Mouse (Mus musculus): ENCODE data around the gene Hps1. TPM values are rescaled to one million over a fixed set of nuclear protein-coding genes. Genes with fewer than 3 reads are reported as not detected.
"Not testable (repeated sequence)": the region's sequence is repeated elsewhere in the genome, so short reads cannot be mapped to it uniquely, and the experiment has no call there.

Gene Hps1
- total RNA-seq (2021): 18.9 and 19.8 TPM in 2 replicates
- long read RNA-seq, experiment 1, transcript Hps1-208 (20 exons, 2,847 nt): major isoform, 20 of 41 reads
- long read RNA-seq, experiment 1, partial matches to known transcripts: 6 of 41 reads
- long read RNA-seq, experiment 1, other reads (novel, unspliced or antisense): 15 of 41 reads
- long read RNA-seq, experiment 2, full-length matches to known transcripts: 15 of 26 reads
- long read RNA-seq, experiment 2, partial matches to known transcripts: 3 of 26 reads
- long read RNA-seq, experiment 2, other reads (novel, unspliced or antisense): 8 of 26 reads

DNA sequence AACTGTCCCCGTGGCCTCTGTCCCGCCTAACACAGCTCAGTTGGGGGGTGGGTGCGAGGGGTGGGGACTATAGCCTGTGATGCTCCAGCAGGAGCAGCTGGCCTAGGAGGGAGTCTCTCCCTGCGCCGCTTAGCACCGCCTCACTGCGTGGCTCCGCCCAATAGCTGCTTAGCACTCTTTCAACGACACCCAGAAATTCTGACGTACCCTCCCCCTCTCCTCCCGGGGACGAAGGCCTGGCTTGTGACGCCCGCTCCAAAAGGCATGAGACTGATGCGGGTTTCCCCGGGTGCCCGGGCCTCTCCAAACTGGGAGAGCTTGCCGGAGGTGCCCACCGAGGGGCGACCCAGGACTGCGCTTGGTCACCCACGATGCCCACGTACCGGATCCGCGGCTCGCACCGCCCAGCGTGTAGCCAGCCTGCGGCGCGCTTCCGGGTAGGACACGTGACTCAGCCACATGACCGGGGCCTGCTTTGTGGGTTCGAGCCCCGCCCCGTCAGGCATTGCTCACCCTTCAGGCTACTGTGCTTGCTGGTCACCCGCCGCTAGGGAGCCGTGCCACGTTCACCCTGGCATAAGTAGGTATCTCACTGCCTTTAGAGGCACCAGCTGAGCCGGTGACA, at the start of gene Hps1:
TSS of gene Hps1 (minus strand) at position 448 of the 625 bp plus-strand sequence.
- peak; percentile 93 for DNase-seq

DNA sequence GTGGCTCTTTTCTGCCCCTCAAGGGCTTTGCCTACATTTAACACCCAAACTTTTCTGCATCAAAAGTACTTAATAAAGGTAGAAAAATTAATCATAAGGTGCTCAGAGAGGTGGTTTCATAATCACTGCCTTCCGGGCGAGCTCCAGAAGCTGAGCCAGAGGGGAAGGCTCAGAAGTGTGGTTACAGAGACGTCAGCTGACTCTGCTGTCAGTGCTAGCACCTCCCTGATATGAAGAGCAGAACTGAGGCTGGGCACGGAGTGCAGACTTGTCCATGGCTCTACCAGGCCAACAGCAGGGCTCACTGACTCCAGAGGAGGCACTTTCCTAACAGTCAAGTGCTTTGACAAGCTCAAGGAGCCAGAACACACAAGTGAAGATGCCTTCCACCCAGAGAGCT, 49.4 kb upstream of the Hps1 start:
- DNase-seq: no peak

DNA sequence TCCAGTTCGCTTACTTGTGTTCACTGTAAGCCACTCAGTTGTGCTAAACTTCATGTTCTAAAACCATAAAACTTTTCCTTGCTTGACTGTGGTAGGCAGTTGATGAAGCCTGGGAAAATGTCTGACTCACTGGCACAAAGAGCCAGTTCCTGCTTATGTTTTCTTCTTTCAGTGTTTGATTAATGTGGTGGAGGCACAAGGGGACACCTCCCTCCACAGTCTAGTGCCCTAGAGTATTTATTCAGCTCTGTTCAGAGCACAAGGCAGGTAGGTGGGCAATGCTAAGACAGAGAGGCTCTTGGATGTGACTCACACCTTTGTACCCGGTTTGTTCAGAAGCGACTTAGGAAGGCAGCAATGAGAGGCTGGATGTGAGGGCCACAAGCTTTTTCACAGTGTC, 48.1 kb upstream of the Hps1 start:
- DNase-seq: no peak

DNA sequence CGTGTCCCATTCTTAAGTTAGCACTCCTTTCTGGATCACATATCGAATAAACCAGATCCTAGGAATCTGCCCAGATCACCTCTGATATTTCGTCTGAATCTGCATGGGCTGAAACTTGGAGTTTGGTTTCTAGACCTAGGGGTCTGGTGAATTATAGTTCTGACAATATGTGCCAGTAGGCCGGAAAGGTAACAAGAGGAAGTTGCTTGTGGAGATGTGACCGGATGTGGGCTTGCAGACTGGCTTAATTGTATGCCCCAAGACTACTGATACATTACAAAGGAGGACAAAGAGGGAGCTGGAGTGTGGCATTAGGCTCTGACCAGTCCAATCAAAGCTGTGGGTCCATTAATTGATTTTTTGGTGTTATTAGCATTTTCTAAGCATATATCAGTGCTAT, 40.3 kb upstream of the Hps1 start:
- no peak for DNase-seq

DNA sequence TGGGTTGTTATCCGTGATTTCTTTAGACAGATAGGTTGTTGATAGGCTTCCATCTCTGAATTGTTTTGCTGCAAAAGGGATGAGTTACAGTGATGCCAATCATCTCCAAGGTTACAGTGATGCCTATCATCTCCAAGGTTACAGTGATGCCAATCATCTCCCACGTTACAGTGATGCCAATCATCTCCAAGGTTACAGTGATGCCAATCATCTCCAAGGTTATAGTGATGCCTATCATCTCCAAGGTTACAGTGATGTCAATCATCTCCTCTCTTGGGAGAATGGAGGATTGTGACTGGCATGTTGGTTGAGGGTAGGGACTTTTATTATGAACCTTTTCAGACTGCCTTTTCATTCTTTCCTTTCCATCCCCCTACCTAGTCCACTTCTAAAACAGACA, 38.0 kb upstream of the Hps1 start:
- DNase-seq: no peak

DNA sequence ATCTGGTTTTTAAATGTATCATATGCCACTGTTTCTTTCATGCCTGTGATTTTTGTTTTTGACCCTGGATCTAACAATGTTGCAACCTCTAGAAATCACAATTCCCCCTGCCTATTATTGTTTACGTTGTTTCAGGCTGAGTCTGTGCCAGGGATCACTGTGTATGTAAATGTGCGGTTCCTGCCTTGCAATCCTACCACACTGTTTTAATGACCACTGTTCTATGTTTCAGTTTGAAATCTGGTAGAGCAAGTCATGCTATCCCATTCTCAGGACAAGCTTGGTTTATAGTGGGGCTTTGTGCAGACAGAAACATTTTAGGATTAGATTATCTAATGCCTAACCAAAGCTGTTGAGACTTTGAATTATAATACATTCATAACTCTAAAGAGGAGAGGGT, 36.5 kb upstream of the Hps1 start:
- no peak for DNase-seq

DNA sequence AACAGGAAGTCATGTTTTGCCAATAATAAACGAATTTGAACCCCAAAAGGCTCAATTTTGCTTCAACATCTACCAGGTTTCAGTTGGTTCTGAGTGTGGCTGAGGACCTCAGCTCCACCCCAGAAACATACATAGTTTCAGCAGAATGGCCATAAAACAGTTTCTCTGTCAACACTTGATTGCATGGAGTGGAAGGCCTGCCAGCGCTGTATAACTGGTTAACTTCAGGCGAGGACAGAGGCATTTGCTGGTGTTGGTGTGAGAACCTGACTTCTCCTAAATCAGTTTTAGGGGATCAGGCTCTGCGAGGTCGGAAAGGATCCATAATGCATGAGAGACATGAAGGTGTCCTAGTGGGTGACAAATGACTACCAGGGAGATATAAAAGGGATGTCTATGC, 30.4 kb upstream of the Hps1 start:
- no peak for DNase-seq

DNA sequence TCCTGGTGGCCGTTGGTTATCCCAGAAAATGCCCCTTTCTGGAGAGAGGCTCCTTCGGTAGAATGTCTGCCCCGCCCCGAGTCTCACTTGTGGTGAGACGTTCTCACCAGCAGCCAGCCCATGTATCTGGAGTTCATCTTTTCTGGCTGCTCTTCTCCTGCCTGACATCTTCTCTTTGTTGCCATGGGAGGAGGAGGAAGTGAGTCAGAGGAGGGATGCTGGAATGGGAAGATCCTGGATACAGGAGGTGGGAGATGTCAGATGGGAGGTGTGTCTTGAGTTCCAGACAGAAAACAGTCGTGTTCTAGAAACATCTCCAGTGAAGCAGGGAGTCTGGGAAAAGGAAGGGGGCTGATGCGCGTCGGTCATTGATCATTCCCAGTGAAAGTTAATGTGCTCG, 29.7 kb upstream of the Hps1 start:
- DNase-seq: no peak

DNA sequence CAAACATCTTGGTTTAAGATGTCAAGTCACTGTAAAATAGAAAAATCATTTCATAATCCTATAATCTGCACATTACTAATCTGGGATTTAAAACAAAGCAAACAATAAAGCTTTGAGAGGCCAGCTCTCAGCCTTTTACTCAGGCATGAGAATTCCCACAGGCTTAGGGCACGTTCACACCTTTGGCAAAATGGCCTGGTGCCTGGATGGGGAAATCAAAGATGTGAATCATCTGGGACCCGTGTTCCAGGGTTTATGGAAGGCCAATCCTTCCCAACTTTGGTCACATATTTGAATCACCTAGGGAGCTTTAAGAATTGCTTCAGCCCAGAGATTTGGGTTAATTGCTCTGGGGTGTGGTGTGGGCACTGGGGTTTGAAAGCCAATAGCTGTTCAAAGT, 18.1 kb upstream of the Hps1 start:
- DNase-seq: peak; percentile 31

DNA sequence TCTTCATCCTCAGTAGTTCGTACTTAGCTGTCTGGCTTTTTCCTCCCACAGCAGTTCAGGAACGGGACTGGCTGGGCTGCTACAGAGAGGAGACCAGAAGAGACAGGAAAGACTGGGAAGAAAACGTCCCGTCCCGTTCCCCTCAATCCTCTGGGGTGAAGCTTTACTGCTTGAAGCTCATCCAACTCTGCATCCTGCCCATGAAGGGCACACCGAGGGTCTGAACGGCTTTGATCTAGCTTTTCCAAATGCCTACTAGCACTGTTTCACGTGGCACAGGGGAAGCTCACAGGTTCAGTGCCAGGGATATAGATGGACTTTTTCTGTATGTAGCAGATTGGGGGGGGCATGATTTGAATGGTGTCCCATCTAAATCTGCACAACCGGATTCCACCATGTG, 16.0 kb upstream of the Hps1 start:
- DNase-seq: no peak

DNA sequence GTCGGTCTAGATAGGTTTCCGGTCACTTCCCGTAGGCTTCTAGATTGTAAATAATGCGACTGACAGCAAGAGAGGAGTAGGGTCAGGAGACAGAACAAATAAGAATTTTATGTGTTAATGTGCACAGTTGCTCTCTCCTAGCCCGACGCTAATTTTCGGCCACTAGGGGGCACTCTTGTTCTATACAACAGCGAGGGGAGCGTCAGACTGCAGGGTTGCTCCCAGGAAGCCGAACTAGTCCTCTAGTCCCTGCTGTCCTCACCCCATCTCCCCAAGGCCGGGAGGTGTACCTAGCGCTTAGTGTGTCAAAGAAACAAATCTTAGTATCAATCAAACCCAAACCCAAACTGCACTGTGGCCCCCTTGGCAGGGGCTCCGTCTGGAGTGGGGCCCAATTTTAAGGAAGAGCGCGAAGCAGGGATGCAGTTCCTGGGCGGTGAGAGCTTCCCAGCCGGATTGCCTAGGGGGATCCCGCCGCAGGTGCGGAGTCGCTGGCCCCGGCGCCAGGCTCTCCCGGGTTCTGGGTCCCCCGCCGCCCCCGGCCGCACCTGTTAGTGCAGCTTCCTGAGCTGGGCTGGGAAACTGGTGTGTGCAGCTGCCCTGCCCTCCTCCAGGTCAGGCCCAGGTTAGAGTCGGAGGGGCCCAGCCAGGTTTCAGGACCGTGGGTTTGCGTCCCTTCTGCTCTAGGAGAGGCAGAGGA, 15.3 kb upstream of the Hps1 start:
- peak; percentile 92 for DNase-seq

DNA sequence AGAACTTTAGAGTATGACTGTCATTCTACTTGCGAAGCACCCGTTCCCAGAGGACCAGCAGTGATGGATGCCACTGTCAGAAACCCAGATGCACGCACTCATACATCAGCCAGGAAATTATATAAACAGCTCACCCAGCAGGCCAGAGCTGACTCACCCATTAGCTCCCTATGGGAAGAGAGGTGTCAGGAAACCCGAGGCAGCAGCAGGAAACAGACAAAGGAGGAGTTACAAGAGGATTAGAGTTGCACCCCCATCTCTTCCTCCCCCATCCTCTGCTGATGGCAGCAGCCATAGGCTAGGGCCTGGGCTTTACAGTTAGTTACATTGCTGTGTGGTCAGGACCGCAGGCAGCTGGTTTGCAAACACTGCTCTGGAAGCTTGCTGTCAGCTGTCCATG, 8.5 kb upstream of the Hps1 start:
- DNase-seq: no peak

DNA sequence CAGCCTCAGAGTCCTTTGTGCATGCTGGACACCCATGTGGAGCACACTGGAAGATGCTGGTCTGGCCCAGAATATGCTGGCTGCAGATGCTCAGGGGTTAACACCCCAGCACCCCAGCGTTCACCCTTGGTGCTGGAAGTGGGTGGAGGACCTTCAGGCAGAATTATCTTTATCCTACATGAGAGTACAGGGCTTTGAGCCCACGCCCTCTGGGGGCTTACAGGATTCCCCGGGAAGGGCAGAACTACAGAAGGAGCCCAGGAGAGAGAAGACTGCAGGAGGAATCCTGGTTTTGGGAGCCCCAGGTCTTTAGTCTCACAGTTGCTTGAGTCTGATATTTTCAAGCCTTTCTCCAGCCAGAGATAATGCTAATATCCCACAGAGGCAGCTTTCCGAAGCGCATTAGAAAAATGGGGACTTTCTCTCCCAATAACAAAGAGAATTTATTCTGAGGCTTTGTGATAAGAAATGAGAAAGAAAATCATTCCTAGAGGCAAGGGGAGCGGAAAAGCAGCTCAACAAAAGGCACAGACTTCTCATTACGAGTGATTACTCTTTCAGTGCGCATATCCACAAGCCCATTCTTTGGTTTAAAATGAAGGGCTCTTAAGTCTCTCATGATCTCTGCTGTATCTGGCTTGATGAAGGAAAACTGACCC, 5.9 kb upstream of the Hps1 start:
- DNase-seq: no peak

DNA sequence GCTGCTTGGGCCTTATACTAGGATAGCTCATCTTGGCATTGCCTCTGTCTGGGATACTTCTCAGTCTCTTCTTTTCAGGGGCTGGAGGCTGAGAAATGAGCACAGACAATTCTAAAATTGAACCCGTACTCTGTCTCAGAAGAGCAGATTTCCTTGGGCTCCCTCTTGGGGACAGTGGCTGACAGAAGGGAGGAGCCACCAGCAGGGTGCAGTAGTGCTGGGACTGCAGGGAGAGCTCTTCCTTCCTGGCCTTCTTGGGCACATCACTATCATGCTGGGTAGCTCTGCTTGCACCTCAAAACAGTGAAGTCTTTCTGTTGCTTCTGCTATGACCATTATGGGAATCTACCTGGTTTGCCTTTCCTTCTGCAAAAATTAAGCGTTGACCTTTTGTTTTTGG, 5.4 kb upstream of the Hps1 start:
- DNase-seq: no peak

DNA sequence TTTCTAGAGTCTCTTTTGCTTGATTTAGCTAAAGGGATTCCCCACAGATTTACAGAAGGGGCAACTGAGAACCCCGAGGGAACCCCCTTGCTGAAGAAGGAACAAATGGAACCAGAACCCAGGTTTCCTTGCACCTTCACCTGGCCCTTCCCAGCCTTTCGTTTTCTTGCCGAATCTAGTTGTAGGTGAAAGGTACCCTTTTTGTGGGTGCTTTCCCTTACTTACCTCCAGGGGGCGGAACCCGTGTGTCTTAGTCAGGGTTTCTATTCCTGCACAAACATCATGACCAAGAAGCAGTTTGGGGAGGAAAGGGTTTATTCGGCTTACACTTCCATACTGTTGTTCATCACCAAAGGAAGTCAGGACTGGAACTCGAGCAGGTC, 369 bp upstream of the Hps1 start:
- DNase-seq: not testable (repeated sequence)

DNA sequence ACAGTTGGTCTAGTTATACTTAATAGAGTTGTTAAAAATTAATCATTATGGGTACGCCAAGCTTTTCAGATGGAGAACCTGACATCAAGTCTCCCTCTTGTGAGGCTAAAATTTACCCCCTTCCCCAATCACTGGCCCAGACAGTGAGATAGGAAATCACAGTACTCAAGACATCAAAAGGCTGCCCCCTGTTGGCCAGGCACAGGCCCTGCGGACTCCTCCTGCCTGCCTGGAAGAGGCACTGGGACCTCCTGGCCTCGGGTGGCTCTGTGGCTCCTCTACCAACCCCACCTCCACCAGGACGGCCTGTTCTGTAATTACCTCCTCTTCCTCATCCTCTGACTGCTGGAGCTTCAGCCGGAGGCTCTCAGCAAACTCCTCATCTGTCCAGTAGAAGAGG, 2.0 kb downstream of the Hps1 start:
- DNase-seq: peak; percentile 70

DNA sequence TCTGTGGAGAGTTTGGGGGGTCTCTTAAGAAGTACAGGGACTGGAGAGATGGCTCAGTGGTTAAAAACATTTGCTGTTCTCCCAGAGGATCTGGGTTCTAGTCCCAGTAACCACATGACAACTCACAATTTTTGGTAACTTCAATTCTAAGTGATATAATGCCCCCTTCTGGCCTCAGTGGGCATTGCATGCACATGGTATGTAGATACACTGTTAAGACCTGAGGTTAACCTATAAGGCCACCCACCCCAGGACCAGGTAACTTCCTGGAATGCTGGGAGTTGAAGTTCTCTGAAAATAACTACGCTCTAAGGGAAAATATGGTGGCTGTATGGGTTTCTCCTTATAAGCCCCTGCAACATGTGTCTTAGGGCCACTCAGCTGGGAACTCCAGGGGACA, 3.0 kb downstream of the Hps1 start:
- peak; percentile 44 for DNase-seq

DNA sequence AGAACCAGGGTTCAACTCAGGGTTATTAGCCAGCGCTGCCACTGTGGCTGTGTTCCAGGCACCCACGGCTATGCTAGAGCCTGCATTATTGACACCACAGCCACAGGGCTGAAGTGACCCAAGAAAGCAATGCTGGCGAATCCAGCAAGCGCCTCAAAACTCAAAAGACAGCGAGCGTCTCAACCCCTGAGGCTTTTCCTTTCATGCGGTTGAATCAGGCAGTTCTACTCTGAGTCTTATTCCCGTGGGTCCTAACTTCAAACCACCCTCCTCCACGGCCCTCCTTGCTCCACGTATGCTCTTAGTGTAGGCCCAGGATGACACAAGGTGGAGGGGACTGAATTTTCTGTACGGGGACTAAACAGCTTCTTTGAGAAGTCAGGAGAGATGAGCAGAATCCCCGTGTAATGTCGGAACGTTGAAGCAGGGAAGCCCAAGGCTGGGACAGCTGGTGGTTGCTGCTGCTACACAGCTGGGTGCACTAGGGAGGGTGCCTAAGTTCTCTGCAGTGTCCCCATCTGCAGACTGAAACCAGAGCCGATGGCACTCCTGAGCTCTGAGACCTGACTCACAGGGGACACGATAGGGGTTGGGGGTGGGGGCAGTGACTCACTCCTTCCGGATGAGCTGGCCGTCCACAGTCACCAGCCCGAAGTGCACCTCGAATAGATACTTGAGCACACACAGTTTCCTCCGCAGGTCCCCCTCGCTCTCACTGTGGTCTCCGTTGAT, 9.5 kb downstream of the Hps1 start:
- DNase-seq: peak; percentile 80

DNA sequence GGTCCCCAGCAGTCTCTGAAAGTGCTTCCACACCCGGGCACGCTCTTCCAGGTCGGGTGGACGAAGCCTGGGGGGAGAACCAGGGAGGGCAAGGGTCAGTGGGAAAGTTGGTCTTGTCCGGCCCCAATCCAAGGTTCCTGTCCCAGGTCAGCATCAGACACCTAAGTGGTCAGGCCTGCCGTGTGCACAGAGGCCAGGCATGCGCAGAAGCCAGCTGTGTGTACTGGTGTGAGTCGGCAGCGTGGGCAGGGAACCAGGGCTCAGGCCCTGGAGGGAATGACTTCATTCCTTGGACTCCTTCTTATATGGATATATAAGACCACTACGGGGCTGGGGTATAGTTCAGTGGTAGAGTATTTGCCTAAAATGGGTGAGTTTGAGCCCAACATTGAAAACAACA, 10.1 kb downstream of the Hps1 start:
- no peak for DNase-seq

DNA sequence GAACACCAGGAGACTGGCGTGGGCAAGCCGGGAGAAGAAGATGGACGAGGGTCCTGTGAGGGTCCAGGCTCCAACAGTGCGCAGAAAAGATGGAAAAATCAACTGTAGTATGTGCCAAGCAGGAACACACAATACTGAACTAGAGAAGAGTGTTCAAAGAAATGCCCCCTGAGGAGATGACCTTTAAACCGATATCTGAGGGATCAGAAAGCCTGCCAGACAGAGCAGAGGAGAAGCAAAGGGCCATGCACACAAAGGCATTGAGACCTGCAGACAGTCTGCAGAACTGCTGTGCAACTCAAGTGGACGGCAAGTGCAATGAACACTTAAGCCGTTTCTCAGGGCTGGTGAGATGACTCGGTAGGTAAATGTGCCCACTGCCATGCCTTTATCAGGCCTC, 12.4 kb downstream of the Hps1 start:
- DNase-seq: no peak

DNA sequence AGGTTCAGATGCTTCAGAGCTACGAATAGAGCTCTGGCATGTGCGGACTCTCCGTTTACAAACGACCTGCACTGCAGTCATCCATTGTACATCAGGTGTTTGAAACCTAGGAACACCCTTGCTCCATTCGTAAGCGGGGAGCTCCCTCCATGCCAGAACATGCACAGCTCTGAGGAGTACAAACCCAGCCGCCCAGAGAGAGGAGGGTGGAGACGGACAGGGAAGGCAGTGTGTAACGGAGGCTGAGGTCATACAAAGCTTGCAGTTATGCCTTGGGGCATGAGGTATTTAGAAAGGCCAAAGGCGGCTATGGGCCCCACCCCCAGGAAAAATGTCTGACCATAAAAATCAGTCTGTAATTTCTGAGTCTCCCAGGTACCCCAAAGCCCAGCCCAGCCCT, 15.4 kb downstream of the Hps1 start:
- no peak for DNase-seq

DNA sequence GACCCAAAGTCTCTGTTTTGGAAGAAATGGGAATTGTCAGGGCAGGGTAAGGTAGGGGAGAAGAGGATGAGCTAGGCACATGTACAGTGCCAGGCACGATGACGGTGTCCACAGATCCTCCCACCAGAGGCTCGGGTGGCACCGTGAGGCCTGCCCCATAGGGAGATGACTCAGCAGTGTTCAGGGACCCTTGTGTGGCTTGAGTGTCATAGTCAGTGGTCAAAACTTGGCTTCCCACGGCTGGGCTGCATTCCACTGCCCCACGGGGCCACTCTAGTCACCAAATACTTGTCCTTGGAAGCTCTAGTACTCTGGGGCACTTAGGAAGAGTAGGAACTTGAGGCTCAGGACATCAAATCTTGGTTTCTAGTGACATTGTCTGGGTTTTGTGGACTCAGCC, 23.1 kb downstream of the Hps1 start:
- DNase-seq: peak; percentile 34

All from adrenal gland, postnatal 14 days (tissue).